Mouse (Mus musculus) ES-Bruce4 (cell line): ENCODE results near the gene A930018P22Rik.

Experiments used
- CTCF ChIP-seq: IDR thresholded peaks from one replicate; pipeline ENCODE4 v1.8.1; 2011; ENCODE audit warnings: low read depth, low read length
- POLR2A ChIP-seq: IDR thresholded peaks from one replicate; pipeline ENCODE4 v1.8.1; 2011; ENCODE audit warnings: low read length; ENCODE audit not compliant: insufficient read depth

GRCm38 (mm10) chr2:104099946-104100345, 22.6 kb upstream of the A930018P22Rik start:
- TF ChIP-seq POLR2A: no peak
- no peak for TF ChIP-seq CTCF
